Mouse (Mus musculus) liver, adult 2 months (tissue): ENCODE results near the gene 3830406C13Rik.

Experiments used
- CTCF ChIP-seq: fragments of 200-500 bp; IDR thresholded peaks from 2 replicates; pipeline ENCODE4 v1.5.1; 2011; ENCODE audit warnings: low read depth, low read length, control low read depth
- POLR2A ChIP-seq: fragments of 200-500 bp; IDR thresholded peaks from 2 replicates; pipeline ENCODE4 v1.6.1; 2011; ENCODE audit warnings: low read length, control low read depth; ENCODE audit not compliant: insufficient read depth; ENCODE audit errors: extremely low read depth

DNA sequence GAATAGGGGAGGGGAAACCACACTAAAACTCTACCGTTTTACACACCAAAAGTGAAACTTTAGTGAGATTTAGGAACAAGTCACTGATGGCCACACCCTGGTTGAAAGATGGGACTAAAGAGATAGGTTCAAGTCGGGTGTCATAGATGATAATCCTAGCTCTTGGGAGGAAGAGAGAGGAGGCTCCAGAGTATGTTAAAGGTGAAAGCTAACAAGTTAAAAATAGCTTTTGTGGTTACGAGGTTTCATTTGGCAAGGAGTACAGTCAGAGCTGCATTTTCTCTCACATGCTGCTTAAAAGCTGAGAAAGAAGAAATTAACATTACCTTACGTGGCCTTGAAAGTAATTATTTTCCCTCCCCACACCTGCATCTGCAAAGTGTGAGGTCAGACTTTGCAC, 40.2 kb upstream of the 3830406C13Rik start:
- TF ChIP-seq POLR2A (no peak), CTCF (no peak)
